Comparison of ENCODE assay signal across 7 mouse cellular contexts in the genomic region with DNA sequence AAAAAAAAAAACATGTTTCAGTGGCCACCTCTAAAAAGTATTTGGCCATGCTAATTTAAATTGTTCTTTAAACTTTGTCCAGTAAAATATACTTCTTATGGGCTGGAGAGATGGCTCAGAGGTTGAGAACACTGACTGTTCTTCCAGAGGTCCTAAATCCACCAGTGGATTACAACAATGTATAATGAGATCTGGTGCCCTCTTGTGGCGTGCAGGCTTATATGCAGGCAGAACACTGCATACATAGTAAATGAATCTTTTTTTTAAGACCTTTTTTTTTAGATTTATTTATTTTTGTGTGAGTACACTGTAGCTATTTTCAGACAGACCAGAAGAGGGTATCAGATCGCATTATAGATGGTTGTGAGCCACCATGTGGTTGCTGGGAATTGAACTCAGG. TPM values are rescaled to one million over a fixed set of nuclear protein-coding genes. Genes with fewer than 3 reads are reported as not detected.
DNase-seq lines count a peak whose midpoint lies in the region; ATAC-seq and TF ChIP-seq lines count a peak whose summit lies in the region.

No protein-coding gene starts in this region.

- H3K27me3 ChIP-seq in hindbrain, embryonic 11.5 days (ENCODE audit: control insufficient read depth, insufficient read depth, low read length), result no peaks in the 10 kb centered on the region
- H3K27me3 ChIP-seq in hindbrain, embryonic 13.5 days, result no peaks in the 10 kb centered on the region
- no peaks in the 10 kb centered on the region for H3K27me3 ChIP-seq in CH12.LX (replicated peaks)
- H3K27me3 ChIP-seq in forebrain, embryonic 16.5 days (replicated peaks; ENCODE audit: control insufficient read depth, insufficient read depth, low read length), result no peaks in the 10 kb centered on the region

- dilution Hi-C loops in CH12.LX (cut with MboI; ENCODE audit: extremely low pct_ligation_motif_present, extremely low pct_unique_long_range_greater_than_20kb, low sequenced_read_pairs), result no loop called here

- TF ChIP-seq CTCF in CH12.LX (conservative IDR thresholded peaks at IDR 0.05 in 1 of 2, IDR thresholded peaks at IDR 0.05 in 1 of 2; ENCODE audit: low read depth in 2 of 2, low read length in 2 of 2), result peak in 1 of 2 experiments; percentile 52; a peak in 2 of 4 replicates

- H3K4me1 ChIP-seq in hindbrain, embryonic 11.5 days (replicated peaks; ENCODE audit: control insufficient read depth, insufficient read depth, low read length), result no peaks in the 10 kb centered on the region
- H3K4me1 ChIP-seq in hindbrain, embryonic 13.5 days (replicated peaks), result no peaks in the 10 kb centered on the region
- H3K4me1 ChIP-seq in CH12.LX (ENCODE audit: control insufficient read depth in 1 of 2, insufficient read depth in 2 of 2), result peaks cover 3 to 14% of the 10 kb centered on the region in 2 experiments; a peak in 2 of 4 replicates
- H3K4me1 ChIP-seq in forebrain, embryonic 16.5 days (replicated peaks; ENCODE audit: control insufficient read depth, insufficient read depth, low read length), result no peaks in the 10 kb centered on the region

- H3K4me3 ChIP-seq in hindbrain, embryonic 11.5 days (ENCODE audit: low read depth, low read length), result no peak overlapping the region
- no peak overlapping the region for H3K4me3 ChIP-seq in hindbrain, embryonic 13.5 days
- H3K4me3 ChIP-seq in CH12.LX (replicated peaks in 1 of 3; ENCODE audit: low read depth in 2 of 3, low read length in 2 of 3, poor library complexity in 1 of 3), result no peak overlapping the region
- no peak overlapping the region for H3K4me3 ChIP-seq in forebrain, embryonic 16.5 days (replicated peaks; ENCODE audit: low read length)

- 60% methylated on average over 2 of the region's 2 CpGs for WGBS in hindbrain, embryonic 11.5 days
- 70% methylated on average over 2 of the region's 2 CpGs for WGBS in hindbrain, embryonic 13.5 days
- WGBS in forebrain, embryonic 16.5 days, result 54% methylated on average over 2 of the region's 2 CpGs

- no peak; the same call in none of the 2 replicates for TF ChIP-seq RAD21 in CH12.LX (IDR thresholded peaks at IDR 0.05; ENCODE audit: low read depth, low read length)

- no peak for ATAC-seq in hindbrain, embryonic 11.5 days (ENCODE audit: low FRiP score)
- no peak for ATAC-seq in hindbrain, embryonic 13.5 days (ENCODE audit: low FRiP score)
- no peak for ATAC-seq in forebrain, embryonic 16.5 days

- no peaks in the 10 kb centered on the region for H3K79me2 ChIP-seq in CH12.LX (replicated peaks; ENCODE audit: control insufficient read depth, extremely low read depth, insufficient read depth, poor library complexity, severe bottlenecking)

- in situ Hi-C loops in CH12.LX (cut with MboI; ENCODE audit: low pct_ligation_motif_present, low pct_unique_long_range_greater_than_20kb, low sequenced_read_pairs), result no loop called here

- no peak overlapping the region for H3K27ac ChIP-seq in hindbrain, embryonic 11.5 days (ENCODE audit: low read depth, low read length)
- H3K27ac ChIP-seq in hindbrain, embryonic 13.5 days, result no peak overlapping the region
- no peak overlapping the region for H3K27ac ChIP-seq in CH12.LX (ENCODE audit: insufficient read depth, low read depth)
- H3K27ac ChIP-seq in forebrain, embryonic 16.5 days (ENCODE audit: low read length), result no peak overlapping the region

- TF ChIP-seq EP300 in CH12.LX (IDR thresholded peaks at IDR 0.05; ENCODE audit: low read length), result no peak

- DNase-seq in hindbrain, embryonic 11.5 days (ENCODE audit: low spot score), result peak; percentile 29
- DNase-seq in 3T3-L1 (ENCODE audit: low read depth, low spot score) (peak; percentile 55), CH12.LX (ENCODE audit: extremely low read depth) (no peak)
- DNase-seq in hindlimb bud, embryonic 11.5 days (ENCODE audit: extremely low spot score, low read depth, low spot score), result peak; percentile 3
- no peak for DNase-seq in Muller cell, postnatal 12 days (ENCODE audit: inconsistent ontology term)

- H3K9ac ChIP-seq in hindbrain, embryonic 11.5 days (ENCODE audit: low read depth, low read length), result no peak overlapping the region
- no peak overlapping the region for H3K9ac ChIP-seq in hindbrain, embryonic 13.5 days
- no peak overlapping the region for H3K9ac ChIP-seq in CH12.LX (ENCODE audit: insufficient read depth, low read depth)
- no peak overlapping the region for H3K9ac ChIP-seq in forebrain, embryonic 16.5 days (replicated peaks; ENCODE audit: low read depth, low read length)

- H3K9me3 ChIP-seq in hindbrain, embryonic 11.5 days (ENCODE audit: control insufficient read depth, low read length), result no peaks in the 10 kb centered on the region
- no peaks in the 10 kb centered on the region for H3K9me3 ChIP-seq in hindbrain, embryonic 13.5 days
- no peaks in the 10 kb centered on the region for H3K9me3 ChIP-seq in CH12.LX (replicated peaks; ENCODE audit: low read length)
- H3K9me3 ChIP-seq in forebrain, embryonic 16.5 days (ENCODE audit: control insufficient read depth, low read length), result no peaks in the 10 kb centered on the region

- H3K36me3 ChIP-seq in hindbrain, embryonic 11.5 days (ENCODE audit: control insufficient read depth, insufficient read depth, low read length), result no peaks in the 10 kb centered on the region
- H3K36me3 ChIP-seq in hindbrain, embryonic 13.5 days, result peaks cover 34% of the 10 kb centered on the region
- peaks cover 15 to 58% of the 10 kb centered on the region in 2 experiments for H3K36me3 ChIP-seq in CH12.LX (replicated peaks in 1 of 2; ENCODE audit: control insufficient read depth in 1 of 2, insufficient read depth in 1 of 2, low read length in 1 of 2)
- peaks cover 7% of the 10 kb centered on the region for H3K36me3 ChIP-seq in forebrain, embryonic 16.5 days (ENCODE audit: control insufficient read depth, insufficient read depth)

- TF ChIP-seq POLR2A in CH12.LX (IDR thresholded peaks at IDR 0.05; ENCODE audit: low read depth, low read length), result no peak

- H3K4me2 ChIP-seq in hindbrain, embryonic 11.5 days (replicated peaks; ENCODE audit: low read depth, low read length), result no peak overlapping the region
- H3K4me2 ChIP-seq in hindbrain, embryonic 13.5 days, result no peak overlapping the region
- H3K4me2 ChIP-seq in CH12.LX (ENCODE audit: insufficient read depth, low read depth, poor library complexity, severe bottlenecking), result no peak overlapping the region
- no peak overlapping the region for H3K4me2 ChIP-seq in forebrain, embryonic 16.5 days (ENCODE audit: low read length)

TF ChIP-seq in CH12.LX, 34 proteins besides CTCF, POLR2A, EP300 and RAD21:
- TF ChIP-seq ZMIZ1 (IDR thresholded peaks at IDR 0.05; ENCODE audit: low read depth, low read length) (no peak), ZNF384 (IDR thresholded peaks at IDR 0.05; ENCODE audit: low read depth, low read length) (peak; percentile 53; the same call in 1 of the 2 replicates), TCF12 (IDR thresholded peaks at IDR 0.05; ENCODE audit: low read depth, low read length) (no peak), SMC3 (IDR thresholded peaks at IDR 0.05; ENCODE audit: low read depth, low read length) (no peak; the same call in 1 of the 2 replicates)

RNA-seq across cellular contexts. Expression of a gene that starts 37.6 kb away (rescaled TPM):
- 99.6 and 117 TPM in 2 replicates for polyA plus RNA-seq in hindbrain, embryonic 11.5 days (2014; fragmentation: Nextera tagmentation; extraction: Ambion mirVana)
- polyA plus RNA-seq in hindbrain, embryonic 13.5 days (2015; fragmentation: Nextera tagmentation; extraction: Ambion mirVana), result 75.4 and 77.8 TPM in 2 replicates
- total RNA-seq in CH12.LX (2012; rRNA removed) (19.8 and 22.0 TPM in 2 replicates), CH12.LX (2014; rRNA removed) (59.7 and 67.0 TPM in 2 replicates)
- polyA plus RNA-seq in CH12.LX (2012; ENCODE audit: insufficient read length, low read depth), result 27.1 and 29.4 TPM in 2 replicates
- 97.6 and 116 TPM in 2 replicates for polyA plus RNA-seq in forebrain, embryonic 16.5 days (2015; fragmentation: Nextera tagmentation; extraction: Ambion mirVana)

RNA-seq across cellular contexts. Expression of a gene that starts 38.2 kb away (rescaled TPM):
- polyA plus RNA-seq in hindbrain, embryonic 11.5 days (2014; fragmentation: Nextera tagmentation; extraction: Ambion mirVana), result 79.4 and 79.6 TPM in 2 replicates
- 85.9 and 88.8 TPM in 2 replicates for polyA plus RNA-seq in hindbrain, embryonic 13.5 days (2015; fragmentation: Nextera tagmentation; extraction: Ambion mirVana)
- total RNA-seq in CH12.LX (2012; rRNA removed) (200 and 212 TPM in 2 replicates), CH12.LX (2014; rRNA removed) (525 and 564 TPM in 2 replicates)
- polyA plus RNA-seq in CH12.LX (2012; ENCODE audit: insufficient read length, low read depth), result 355 and 382 TPM in 2 replicates
- 88.1 and 93.3 TPM in 2 replicates for polyA plus RNA-seq in forebrain, embryonic 16.5 days (2015; fragmentation: Nextera tagmentation; extraction: Ambion mirVana)

Comparison
In these comparisons a context has a peak if more than half of its experiments do, and no peak if none do; other contexts are left out.
1. DNase-seq: peak in hindbrain, embryonic 11.5 days (single experiment), 3T3-L1 (single experiment) and hindlimb bud, embryonic 11.5 days (single experiment); none in CH12.LX (single experiment) and Muller cell, postnatal 12 days (single experiment).